Mouse (Mus musculus) embryonic facial prominence, embryonic 10.5 days (tissue): ENCODE data around the gene Ralgps1. TPM values are rescaled to one million over a fixed set of nuclear protein-coding genes. Genes with fewer than 3 reads are reported as not detected.

ENCODE experiments used
- DNase-seq: peaks from one replicate; pipeline ENCODE4 v3.0.0-alpha.2; 2017; ENCODE audit warnings: low spot score
- H3K27ac ChIP-seq: fragments of 300-500 bp; sonication (generic); replicated peaks from 2 replicates; pipeline ENCODE4 v1.5.1; 2016; ENCODE audit warnings: mild to moderate bottlenecking
- H3K27me3 ChIP-seq: fragments of 300-500 bp; sonication (generic); replicated peaks from 2 replicates; pipeline ENCODE4 v1.6.1; 2016; ENCODE audit warnings: low read depth, mild to moderate bottlenecking; ENCODE audit not compliant: poor library complexity, severe bottlenecking
- H3K36me3 ChIP-seq: fragments of 300-500 bp; sonication (generic); replicated peaks from 2 replicates; pipeline ENCODE4 v1.6.1; 2016; ENCODE audit warnings: mild to moderate bottlenecking, moderate library complexity
- H3K4me1 ChIP-seq: fragments of 300-500 bp; sonication (generic); 2 replicates; pipeline ENCODE4 v1.6.1; 2016
- H3K4me3 ChIP-seq: fragments of 300-500 bp; sonication (generic); 2 replicates; pipeline ENCODE4 v1.5.1; 2016; ENCODE audit warnings: mild to moderate bottlenecking, moderate library complexity
- H3K9me3 ChIP-seq: fragments of 300-500 bp; sonication (generic); 2 replicates; pipeline ENCODE4 v1.6.1; 2016; ENCODE audit warnings: mild to moderate bottlenecking
- WGBS: fragments of 180-500 bp; shearing (Covaris S2); methylation state at CpG from one replicate; pipeline ENCODE4 v1.1.7; 2016; 5-methylcytosine and 5-hydroxymethylcytosine counted together
- polyA plus RNA-seq: library from polyadenylated mRNA; unstranded; fragments of >200 nt; fragmentation: Nextera tagmentation; extraction: Ambion mirVana; gene quantifications from 2 replicates; pipeline ENCODE4 v1.2.1, GENCODE M21; 2016

Gene Ralgps1
- polyA plus RNA-seq, 1 experiment from 2014 or later: 4.8 TPM

- 85% methylated on average over 6 of the region's 6 CpGs for WGBS
- no peak for DNase-seq
- no peaks in the 10 kb centered on the region for H3K27me3 ChIP-seq
- no peaks in the 10 kb centered on the region for H3K9me3 ChIP-seq
- H3K36me3 ChIP-seq: peaks cover 65% of the 10 kb centered on the region
- no peak overlapping the region for H3K27ac ChIP-seq
- H3K4me3 ChIP-seq: no peak overlapping the region
- peaks cover 10% of the 10 kb centered on the region for H3K4me1 ChIP-seq
Measured at GRCm38 (mm10) chr2:33244880-33245279, 126.4 kb downstream of the Ralgps1 start.

GRCm38 (mm10) chr2:33237581-33237980 is 133.7 kb downstream of the Ralgps1 start:
- DNase-seq: no peak
- peaks cover 42% of the 10 kb centered on the region for H3K36me3 ChIP-seq
- WGBS: 90% methylated on average over 6 of the region's 6 CpGs
- H3K9me3 ChIP-seq: no peaks in the 10 kb centered on the region
- no peaks in the 10 kb centered on the region for H3K27me3 ChIP-seq
- no peak overlapping the region for H3K4me3 ChIP-seq
- no peak overlapping the region for H3K27ac ChIP-seq
- peaks cover 24% of the 10 kb centered on the region for H3K4me1 ChIP-seq

GRCm38 (mm10) chr2:33234848-33235247 is 136.4 kb downstream of the Ralgps1 start:
- peaks cover 55% of the 10 kb centered on the region for H3K36me3 ChIP-seq
- DNase-seq: no peak
- H3K4me3 ChIP-seq: no peak overlapping the region
- no peaks in the 10 kb centered on the region for H3K9me3 ChIP-seq
- peaks cover 42% of the 10 kb centered on the region for H3K4me1 ChIP-seq
- WGBS: 86% methylated on average over 4 of the region's 4 CpGs
- no peaks in the 10 kb centered on the region for H3K27me3 ChIP-seq
- no peak overlapping the region for H3K27ac ChIP-seq

GRCm38 (mm10) chr2:33233856-33234255 is 137.4 kb downstream of the Ralgps1 start:
- H3K27me3 ChIP-seq: no peaks in the 10 kb centered on the region
- peaks cover 65% of the 10 kb centered on the region for H3K36me3 ChIP-seq
- 58% methylated on average over 5 of the region's 5 CpGs for WGBS
- no peak for DNase-seq
- H3K4me1 ChIP-seq: peaks cover 41% of the 10 kb centered on the region
- no peak overlapping the region for H3K27ac ChIP-seq
- H3K9me3 ChIP-seq: no peaks in the 10 kb centered on the region
- no peak overlapping the region for H3K4me3 ChIP-seq

- H3K4me1 ChIP-seq: peaks cover 41% of the 10 kb centered on the region
- H3K4me3 ChIP-seq: no peak overlapping the region
- no peaks in the 10 kb centered on the region for H3K9me3 ChIP-seq
- DNase-seq: no peak
- no peak overlapping the region for H3K27ac ChIP-seq
- WGBS: 66% methylated on average over 6 of the region's 6 CpGs
- no peaks in the 10 kb centered on the region for H3K27me3 ChIP-seq
- peaks cover 71% of the 10 kb centered on the region for H3K36me3 ChIP-seq
Measured at GRCm38 (mm10) chr2:33232782-33233570, 138.3 kb downstream of the Ralgps1 start.

GRCm38 (mm10) chr2:33231788-33232187 is 139.5 kb downstream of the Ralgps1 start:
- no peaks in the 10 kb centered on the region for H3K9me3 ChIP-seq
- H3K4me1 ChIP-seq: peaks cover 48% of the 10 kb centered on the region
- H3K27ac ChIP-seq: no peak overlapping the region
- peaks cover 62% of the 10 kb centered on the region for H3K36me3 ChIP-seq
- H3K27me3 ChIP-seq: no peaks in the 10 kb centered on the region
- 63% methylated on average over 2 of the region's 2 CpGs for WGBS
- no peak for DNase-seq
- no peak overlapping the region for H3K4me3 ChIP-seq

GRCm38 (mm10) chr2:33230701-33231100 is 140.6 kb downstream of the Ralgps1 start:
- Histone ChIP-seq H3K9me3 (no peaks in the 10 kb centered on the region), H3K4me1 (peaks cover 49% of the 10 kb centered on the region), H3K27me3 (no peaks in the 10 kb centered on the region), H3K4me3 (no peak overlapping the region), H3K27ac (no peak overlapping the region), H3K36me3 (peaks cover 58% of the 10 kb centered on the region)
- 66% methylated on average over 10 of the region's 10 CpGs for WGBS
- DNase-seq: no peak

GRCm38 (mm10) chr2:33228551-33228950 is 142.7 kb downstream of the Ralgps1 start:
- WGBS: 95% methylated on average over 15 of the region's 15 CpGs
- no peaks in the 10 kb centered on the region for H3K9me3 ChIP-seq
- no peak for DNase-seq
- H3K36me3 ChIP-seq: peaks cover 59% of the 10 kb centered on the region
- no peak overlapping the region for H3K27ac ChIP-seq
- H3K4me3 ChIP-seq: no peak overlapping the region
- peaks cover 51% of the 10 kb centered on the region for H3K4me1 ChIP-seq
- no peaks in the 10 kb centered on the region for H3K27me3 ChIP-seq

- 93% methylated on average over 11 of the region's 11 CpGs for WGBS
- no peaks in the 10 kb centered on the region for H3K9me3 ChIP-seq
- peaks cover 60% of the 10 kb centered on the region for H3K36me3 ChIP-seq
- H3K4me1 ChIP-seq: peaks cover 51% of the 10 kb centered on the region
- no peaks in the 10 kb centered on the region for H3K27me3 ChIP-seq
- no peak overlapping the region for H3K4me3 ChIP-seq
- no peak overlapping the region for H3K27ac ChIP-seq
- DNase-seq: no peak
Measured at GRCm38 (mm10) chr2:33228077-33228476, 143.2 kb downstream of the Ralgps1 start.

GRCm38 (mm10) chr2:33225921-33226320 is 145.4 kb downstream of the Ralgps1 start:
- DNase-seq: no peak
- H3K36me3 ChIP-seq: peaks cover 64% of the 10 kb centered on the region
- H3K9me3 ChIP-seq: no peaks in the 10 kb centered on the region
- no peak overlapping the region for H3K4me3 ChIP-seq
- H3K27ac ChIP-seq: no peak overlapping the region
- peaks cover 37% of the 10 kb centered on the region for H3K4me1 ChIP-seq
- 89% methylated on average over 7 of the region's 7 CpGs for WGBS
- H3K27me3 ChIP-seq: no peaks in the 10 kb centered on the region

- WGBS: 72% methylated on average over 10 of the region's 10 CpGs
- H3K36me3 ChIP-seq: peaks cover 54% of the 10 kb centered on the region
- no peak for DNase-seq
Measured at GRCm38 (mm10) chr2:33223656-33224358, 147.5 kb downstream of the Ralgps1 start.

GRCm38 (mm10) chr2:33222480-33222879 is 148.8 kb downstream of the Ralgps1 start:
- Histone ChIP-seq H3K36me3 (peaks cover 42% of the 10 kb centered on the region), H3K27me3 (no peaks in the 10 kb centered on the region), H3K4me1 (peaks cover 64% of the 10 kb centered on the region), H3K9me3 (no peaks in the 10 kb centered on the region), H3K27ac (no peak overlapping the region), H3K4me3 (no peak overlapping the region)
- WGBS: 85% methylated on average over 6 of the region's 6 CpGs
- no peak for DNase-seq

More at GRCm38 (mm10) chr2:33223656-33224358, 147.5 kb downstream of the Ralgps1 start:
- no peaks in the 10 kb centered on the region for H3K27me3 ChIP-seq
- no peak overlapping the region for H3K4me3 ChIP-seq
- no peaks in the 10 kb centered on the region for H3K9me3 ChIP-seq
- 0 out of 2 replicates have a peak overlapping the region, but pooled peaks have one; percentile 40 for H3K27ac ChIP-seq
- peaks cover 54% of the 10 kb centered on the region for H3K4me1 ChIP-seq
